Mouse (Mus musculus) limb, embryonic 11.5 days (tissue): ENCODE results near the gene Csk. TPM values are rescaled to one million over a fixed set of nuclear protein-coding genes. Genes with fewer than 3 reads are reported as not detected.

Source experiments
- ATAC-seq: fragments of 200-750 bp; cut with Nextera tagmentation; 2 replicates; pipeline ENCODE4 v1.8.0; 2017; ENCODE audit warnings: low read depth; ENCODE audit not compliant: insufficient number of reproducible peaks, low FRiP score, low TSS enrichment
- DNase-seq: peaks from one replicate; pipeline ENCODE4 v3.0.0-alpha.2; 2015; ENCODE audit warnings: low spot score
- H3K27ac ChIP-seq: fragments of 300-500 bp; sonication (generic); replicated peaks from 2 replicates; pipeline ENCODE4 v1.5.1; 2014; ENCODE audit warnings: low read depth, mild to moderate bottlenecking, low read length
- H3K27me3 ChIP-seq: fragments of 300-500 bp; sonication (generic); 2 replicates; pipeline ENCODE4 v1.6.1; 2014; ENCODE audit warnings: mild to moderate bottlenecking, low read length, mixed read lengths; ENCODE audit not compliant: control insufficient read depth, insufficient read depth
- H3K36me3 ChIP-seq: fragments of 300-500 bp; sonication (generic); 2 replicates; pipeline ENCODE4 v1.6.1; 2014; ENCODE audit warnings: mild to moderate bottlenecking, low read length, moderate library complexity, mixed read lengths; ENCODE audit not compliant: control insufficient read depth, insufficient read depth
- H3K4me1 ChIP-seq: fragments of 300-500 bp; sonication (generic); 2 replicates; pipeline ENCODE4 v1.6.1; 2014; ENCODE audit warnings: low read length, mixed read lengths; ENCODE audit not compliant: control insufficient read depth, insufficient read depth
- H3K4me2 ChIP-seq: fragments of 300-500 bp; sonication (generic); 2 replicates; pipeline ENCODE4 v1.6.1; 2014; ENCODE audit warnings: low read depth, mild to moderate bottlenecking, moderate library complexity; ENCODE audit not compliant: severe bottlenecking
- H3K4me3 ChIP-seq: fragments of 300-500 bp; sonication (generic); 2 replicates; pipeline ENCODE4 v1.5.1; 2014; ENCODE audit warnings: low read depth, low read length
- H3K9ac ChIP-seq: fragments of 300-500 bp; sonication (generic); 2 replicates; pipeline ENCODE4 v1.6.1; 2014; ENCODE audit warnings: mild to moderate bottlenecking, low read length
- H3K9me3 ChIP-seq: fragments of 300-500 bp; sonication (generic); 2 replicates; pipeline ENCODE4 v1.6.1; 2016; ENCODE audit warnings: low read length; ENCODE audit not compliant: control insufficient read depth
- WGBS: fragments of 180-500 bp; shearing (Covaris S2); extraction: QIAGEN DNeasy Blood & Tissue Kit; methylation state at CpG from one replicate; pipeline ENCODE4 v1.1.7; 2014; 5-methylcytosine and 5-hydroxymethylcytosine counted together
- polyA plus RNA-seq: library from polyadenylated mRNA; unstranded; fragments of >200 nt; fragmentation: Nextera tagmentation; extraction: Ambion mirVana; gene quantifications from 2 replicates; pipeline ENCODE4 v1.2.1, GENCODE M21; 2014

Csk gene
- polyA plus RNA-seq, 1 experiment from 2014 or later: 33.7 TPM

DNA sequence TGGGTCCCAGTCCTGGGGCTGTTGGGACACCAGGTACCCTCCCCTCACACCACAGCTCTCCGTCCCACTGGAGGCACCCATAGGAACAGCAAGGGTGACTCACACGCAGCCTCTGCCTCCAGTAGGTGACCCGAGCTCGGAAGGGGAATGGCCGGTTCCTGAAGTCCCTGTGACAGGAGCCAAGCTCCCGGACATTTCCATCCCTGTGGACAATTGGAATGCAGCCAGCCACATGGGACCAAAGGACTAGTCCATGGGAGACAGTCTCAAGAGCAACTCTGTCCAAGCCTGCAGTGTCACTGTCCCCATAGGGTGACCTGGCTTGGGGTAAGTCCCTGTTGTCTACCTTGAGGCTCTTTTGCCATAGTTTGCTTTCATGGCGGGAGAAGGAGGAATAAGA lies 39.5 kb downstream of the Csk start:
- no peak overlapping the region for H3K9ac ChIP-seq
- no peak for ATAC-seq
- H3K27ac ChIP-seq: no peak overlapping the region
- H3K9me3 ChIP-seq: no peaks in the 10 kb centered on the region
- no peak for DNase-seq
- no peak overlapping the region for H3K4me2 ChIP-seq
- no peaks in the 10 kb centered on the region for H3K4me1 ChIP-seq
- 87% methylated on average over 7 of the region's 7 CpGs for WGBS
- H3K36me3 ChIP-seq: no peaks in the 10 kb centered on the region
- no peak overlapping the region for H3K4me3 ChIP-seq
- H3K27me3 ChIP-seq: no peaks in the 10 kb centered on the region

DNA sequence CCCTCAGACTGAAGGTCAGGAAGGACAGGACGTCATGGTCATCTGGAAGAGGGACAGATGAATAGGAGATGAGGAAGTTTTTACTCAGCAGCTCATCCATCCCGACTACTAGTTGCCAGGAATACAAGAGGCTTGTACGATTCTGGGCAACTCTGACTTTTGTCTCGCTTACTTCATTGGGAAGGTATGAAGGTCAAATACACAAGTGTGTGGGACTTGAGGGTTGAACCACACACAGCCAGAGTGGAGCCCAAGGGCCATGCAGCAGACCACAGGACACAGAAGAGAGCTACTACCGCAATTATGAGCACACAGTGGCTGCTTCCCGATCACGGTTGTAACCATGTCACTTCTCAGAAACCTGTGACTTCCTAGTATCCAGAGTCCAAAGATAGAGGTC lies 40.8 kb downstream of the Csk start:
- Histone ChIP-seq H3K9me3 (no peaks in the 10 kb centered on the region), H3K9ac (no peak overlapping the region), H3K4me3 (no peak overlapping the region), H3K4me2 (no peak overlapping the region), H3K4me1 (no peaks in the 10 kb centered on the region), H3K27me3 (no peaks in the 10 kb centered on the region), H3K36me3 (no peaks in the 10 kb centered on the region), H3K27ac (no peak overlapping the region)
- DNase-seq (no peak), ATAC-seq (no peak)
- WGBS: 86% methylated on average over 7 of the region's 7 CpGs

DNA sequence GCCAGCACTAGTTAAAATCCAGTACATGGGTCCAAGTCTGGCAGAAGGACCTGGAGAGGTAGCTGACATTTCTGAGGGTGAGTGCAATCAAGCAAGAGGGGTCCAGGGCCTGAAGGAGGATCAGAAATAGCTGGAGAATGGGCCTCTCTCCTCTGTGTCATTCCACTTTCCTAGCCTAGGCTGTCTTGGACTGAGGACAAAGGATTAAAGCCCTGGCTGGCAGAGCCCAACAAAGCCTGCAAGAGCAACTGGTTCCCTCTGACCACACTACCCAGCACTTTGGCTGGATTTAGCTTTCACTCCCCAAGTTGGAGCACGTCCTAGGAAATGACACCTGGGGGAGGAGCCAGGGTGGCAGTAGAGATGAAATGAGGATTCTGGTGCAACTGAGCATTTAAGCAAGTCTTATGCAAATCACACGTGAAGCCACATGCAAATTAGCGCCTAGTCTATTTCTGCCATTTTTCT lies 43.0 kb downstream of the Csk start:
- Histone ChIP-seq H3K27ac (no peak overlapping the region), H3K4me1 (no peaks in the 10 kb centered on the region; the same call in 1 of the 2 replicates), H3K9ac (no peak overlapping the region), H3K36me3 (no peaks in the 10 kb centered on the region), H3K4me3 (no peak overlapping the region), H3K27me3 (no peaks in the 10 kb centered on the region), H3K4me2 (no peak overlapping the region), H3K9me3 (no peaks in the 10 kb centered on the region)
- DNase-seq: no peak
- WGBS: 59% methylated on average over 3 of the region's 3 CpGs
- ATAC-seq: no peak

DNA sequence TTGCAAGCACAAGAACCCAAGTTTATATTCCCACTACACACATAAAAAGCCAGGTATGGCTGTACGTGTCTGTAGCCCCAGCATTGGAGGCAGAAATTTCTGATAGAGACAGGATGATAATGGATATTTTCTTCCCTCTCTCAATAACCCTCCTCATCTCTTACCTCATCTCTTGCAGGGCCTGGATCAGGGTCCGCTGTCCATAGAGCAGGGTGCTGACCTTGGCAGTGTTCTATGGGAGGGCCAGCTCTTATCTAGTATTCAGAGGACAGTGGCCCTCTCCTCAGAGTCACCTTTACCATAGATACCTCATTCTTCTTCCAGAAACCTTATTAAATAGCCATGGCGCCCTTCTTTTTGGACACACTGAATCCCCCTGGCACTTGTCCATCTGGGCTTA lies 43.6 kb downstream of the Csk start:
- H3K9ac ChIP-seq: no peak overlapping the region
- 54% methylated on average over 3 of the region's 3 CpGs for WGBS
- H3K4me2 ChIP-seq: no peak overlapping the region
- H3K9me3 ChIP-seq: no peaks in the 10 kb centered on the region
- ATAC-seq (no peak), DNase-seq (no peak)
- no peak overlapping the region for H3K27ac ChIP-seq
- no peak overlapping the region for H3K4me3 ChIP-seq
- no peaks in the 10 kb centered on the region; the same call in 1 of the 2 replicates for H3K4me1 ChIP-seq
- H3K36me3 ChIP-seq: no peaks in the 10 kb centered on the region
- no peaks in the 10 kb centered on the region for H3K27me3 ChIP-seq

DNA sequence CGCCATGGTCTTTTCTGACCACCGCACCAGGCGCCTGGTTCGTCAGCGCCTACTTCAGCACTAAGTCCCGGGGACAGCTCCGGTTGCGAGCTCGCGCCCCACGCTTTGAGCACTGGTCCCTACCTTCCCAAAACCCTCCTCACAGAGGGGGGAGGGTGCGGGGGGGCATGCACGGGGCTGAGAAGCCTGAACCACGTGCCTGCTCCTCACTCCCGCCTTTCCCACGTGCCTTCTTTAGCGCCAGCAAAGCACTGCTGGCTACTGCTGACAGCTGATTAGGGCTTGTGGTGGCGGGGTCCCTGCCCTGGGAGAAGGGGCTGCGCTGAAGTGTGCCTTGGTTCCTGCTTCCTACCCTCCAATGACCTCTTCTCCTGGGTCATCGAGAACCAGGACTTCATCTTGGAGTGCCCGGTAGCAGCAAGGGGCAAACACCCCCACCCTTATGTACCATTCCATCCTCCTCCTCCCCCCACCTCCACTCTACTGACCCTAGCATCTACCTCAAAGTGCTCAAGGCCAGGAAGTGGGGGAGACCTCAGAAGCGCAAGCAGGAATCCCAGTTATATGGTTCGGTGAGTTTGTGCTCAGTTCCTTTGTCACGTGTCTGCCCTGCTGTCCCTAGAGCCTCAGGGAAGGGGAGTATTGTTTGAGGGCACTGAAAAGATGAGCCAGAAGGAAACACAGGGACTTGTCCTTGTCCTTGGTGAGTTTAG lies 47.1 kb downstream of the Csk start, which contains the start of gene Cplx3:
Gene Cplx3 (minus strand): TSS at position 143 of the 713 bp plus-strand sequence.
- 9% methylated on average over 24 of the region's 24 CpGs for WGBS
- H3K4me3 ChIP-seq: no peak within 1 kb of the TSS

DNA sequence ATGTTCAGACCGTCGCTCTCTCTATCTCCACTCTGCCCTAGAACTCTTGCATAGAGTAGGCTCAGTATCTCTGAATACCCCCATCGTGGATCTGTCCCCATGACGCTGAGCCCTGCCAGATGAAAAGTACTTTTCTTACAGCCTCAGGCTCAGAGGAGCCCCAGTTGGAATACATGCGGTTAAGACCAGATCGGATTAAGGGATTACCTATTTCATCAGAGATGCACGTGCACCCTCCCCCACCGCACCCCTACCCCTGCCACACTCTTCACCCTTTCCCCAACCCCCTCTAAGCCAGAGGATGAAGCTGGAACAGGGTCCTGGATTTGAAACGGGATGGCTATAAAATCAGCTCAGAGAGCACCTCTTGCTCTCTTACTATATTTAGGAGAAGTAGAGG lies 47.9 kb downstream of the Csk start:
- no peak for ATAC-seq
- H3K36me3 ChIP-seq: no peaks in the 10 kb centered on the region
- 22% methylated on average over 9 of the region's 9 CpGs for WGBS

More for the DNA sequence above, 47.1 kb downstream of the Csk start, which contains the start of gene Cplx3:
- ATAC-seq (peak; percentile 76; the same call in 1 of the 2 replicates), DNase-seq (peak; percentile 89)
- Histone ChIP-seq H3K9ac (no peak within 1 kb of the TSS), H3K4me2 (no peak within 1 kb of the TSS), H3K27me3 (no peaks in the 10 kb centered on the region), H3K27ac (no peak within 1 kb of the TSS), H3K9me3 (no peaks in the 10 kb centered on the region), H3K36me3 (no peaks in the 10 kb centered on the region), H3K4me1 (no peaks in the 10 kb centered on the region; the same call in 1 of the 2 replicates)

DNA sequence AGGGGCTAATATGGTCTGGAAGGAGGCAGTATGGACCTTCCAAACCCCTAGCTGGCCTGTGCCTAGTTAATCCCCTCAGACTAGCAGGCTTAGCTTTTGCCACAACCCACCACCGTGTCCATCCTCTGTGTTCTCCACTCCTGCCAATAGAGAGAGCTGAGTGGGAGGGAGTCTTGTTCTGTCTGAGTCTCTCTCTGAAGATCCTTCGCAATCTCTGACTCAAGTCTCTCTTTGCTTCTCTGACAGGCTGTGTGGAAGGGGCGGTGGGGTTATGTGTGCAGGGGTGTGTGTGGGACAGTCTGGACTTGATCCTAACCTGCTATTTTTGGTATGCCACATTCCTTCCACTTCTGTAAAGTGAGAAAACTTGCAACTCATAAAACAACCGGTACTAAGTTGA lies 48.6 kb downstream of the Csk start:
- 81% methylated on average over 4 of the region's 4 CpGs for WGBS
- Histone ChIP-seq H3K36me3 (no peaks in the 10 kb centered on the region), H3K27ac (no peak overlapping the region)

More for the DNA sequence above, 47.9 kb downstream of the Csk start:
- no peak overlapping the region for H3K27ac ChIP-seq
- H3K4me2 ChIP-seq: no peak overlapping the region
- H3K4me3 ChIP-seq: no peak overlapping the region
- H3K27me3 ChIP-seq: no peaks in the 10 kb centered on the region
- H3K9me3 ChIP-seq: no peaks in the 10 kb centered on the region
- no peak overlapping the region for H3K9ac ChIP-seq
- DNase-seq: no peak
- peaks cover 3% of the 10 kb centered on the region; the same call in 1 of the 2 replicates for H3K4me1 ChIP-seq

DNA sequence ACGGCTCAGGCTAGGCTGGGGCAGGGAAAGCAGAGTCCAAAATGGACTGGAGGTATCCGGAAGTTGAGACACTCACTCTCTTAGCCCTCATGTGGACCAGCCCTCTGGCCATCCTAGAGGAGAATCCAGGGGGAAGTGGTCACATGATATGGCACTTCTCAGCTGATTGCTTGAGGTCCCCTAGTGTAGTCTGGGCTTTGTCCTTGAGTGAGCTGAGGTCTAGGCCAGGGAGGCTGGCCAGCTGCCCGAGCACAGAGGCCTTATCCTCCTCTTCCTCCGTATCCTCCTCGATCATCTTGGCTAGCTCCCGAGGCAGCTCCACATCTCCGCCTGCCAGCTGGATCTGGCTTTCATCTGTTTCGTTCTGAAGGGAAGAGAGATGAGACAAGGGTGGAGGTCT lies 51.3 kb downstream of the Csk start:
- peaks cover 3% of the 10 kb centered on the region; the same call in 1 of the 2 replicates for H3K4me1 ChIP-seq
- H3K9me3 ChIP-seq: no peaks in the 10 kb centered on the region
- no peaks in the 10 kb centered on the region for H3K36me3 ChIP-seq
- H3K27ac ChIP-seq: no peak overlapping the region
- WGBS: 63% methylated on average over 8 of the region's 8 CpGs
- no peak overlapping the region for H3K9ac ChIP-seq
- ATAC-seq: no peak
- no peaks in the 10 kb centered on the region for H3K27me3 ChIP-seq
- H3K4me3 ChIP-seq: no peak overlapping the region
- H3K4me2 ChIP-seq: no peak overlapping the region
- no peak for DNase-seq

More for the DNA sequence above, 48.6 kb downstream of the Csk start:
- Histone ChIP-seq H3K9me3 (no peaks in the 10 kb centered on the region), H3K4me3 (no peak overlapping the region), H3K4me2 (no peak overlapping the region), H3K4me1 (peaks cover 3% of the 10 kb centered on the region; the same call in 1 of the 2 replicates), H3K9ac (no peak overlapping the region), H3K27me3 (no peaks in the 10 kb centered on the region)
- DNase-seq: no peak
- ATAC-seq: no peak
